Mouse (Mus musculus) heart, adult 2 months (tissue): ENCODE measurements around the gene Dusp23. TPM values are rescaled to one million over a fixed set of nuclear protein-coding genes. Genes with fewer than 3 reads are reported as not detected.

ENCODE experiments used
- DNase-seq, 2 experiments: peaks; one replicate each; pipeline ENCODE4 v3.0.0; 2021
- H3K27ac ChIP-seq: fragments of 200-600 bp; 2 replicates; pipeline ENCODE4 v1.8.1; 2022
- H3K27me3 ChIP-seq: fragments of 200-500 bp; 2 replicates; pipeline ENCODE4 v1.6.1; 2012; ENCODE audit warnings: mild to moderate bottlenecking, low read length, inconsistent platforms, mixed read lengths; ENCODE audit not compliant: control insufficient read depth, insufficient read depth
- H3K36me3 ChIP-seq: fragments of 200-500 bp; 2 replicates; pipeline ENCODE4 v1.6.1; 2012; ENCODE audit warnings: low read length, inconsistent platforms; ENCODE audit not compliant: control insufficient read depth, insufficient read depth
- H3K4me1 ChIP-seq: fragments of 200-500 bp; 2 replicates; pipeline ENCODE4 v1.6.1; 2011; ENCODE audit warnings: low read length; ENCODE audit not compliant: control insufficient read depth, insufficient read depth
- H3K4me3 ChIP-seq: fragments of 200-600 bp; 2 replicates; pipeline ENCODE4 v1.8.1; 2022
- H3K79me2 ChIP-seq: fragments of 200-500 bp; replicated peaks from 2 replicates; pipeline ENCODE4 v1.6.1; 2012; ENCODE audit warnings: mild to moderate bottlenecking, inconsistent platforms, low read length, moderate library complexity, mixed read lengths; ENCODE audit not compliant: control insufficient read depth, insufficient read depth
- H3K9ac ChIP-seq: fragments of 200-500 bp; 2 replicates; pipeline ENCODE4 v1.6.1; 2012; ENCODE audit warnings: low read depth, mild to moderate bottlenecking, control low read depth, inconsistent platforms, low read length, mixed read lengths
- CTCF ChIP-seq: fragments of 200-600 bp; IDR thresholded peaks from 2 replicates; pipeline ENCODE4 v1.8.1; 2022; ENCODE audit warnings: antibody characterized with exemption, mild to moderate bottlenecking, moderate library complexity
- EP300 ChIP-seq: fragments of 200-500 bp; IDR thresholded peaks from 2 replicates; pipeline ENCODE4 v1.6.1; 2011; ENCODE audit warnings: low read depth, low read length, control low read depth; ENCODE audit not compliant: insufficient read depth
- POLR2A ChIP-seq: fragments of 200-500 bp; IDR thresholded peaks from 2 replicates; pipeline ENCODE4 v1.6.1; 2011; ENCODE audit warnings: mild to moderate bottlenecking, low read depth, low read length, control low read depth; ENCODE audit not compliant: insufficient read depth
- WGBS: fragments of 180-500 bp; shearing (Covaris S2); methylation state at CpG from one replicate; pipeline ENCODE4 v1.1.7; 2018; 5-methylcytosine and 5-hydroxymethylcytosine counted together
- intact Hi-C: fragments of 180-260 bp; cut with DNase I; formaldehyde crosslinking; loops from one replicate; pipeline ENCODE4 v1.15.1; 2025
- polyA plus RNA-seq: library from polyadenylated mRNA; depleted of rRNA; stranded (reverse); fragments of >200 nt; gene quantifications from 2 replicates; pipeline ENCODE4 v1.2.3, GENCODE M21; 2012; rRNA removed
- total RNA-seq, 2 experiments: library from RNA; stranded (reverse); gene quantifications; 2 replicates each; pipeline ENCODE4 v1.2.3; 2021

Gene Dusp23
- total and polyA plus RNA-seq, 3 experiments, result 10.1 to 38.1 (median 12.3) TPM

- Histone ChIP-seq H3K9ac (no peak overlapping the region), H3K79me2 (no peaks in the 10 kb centered on the region), H3K27ac (no peak overlapping the region), H3K27me3 (no peaks in the 10 kb centered on the region), H3K4me1 (peaks cover 5% of the 10 kb centered on the region), H3K36me3 (no peaks in the 10 kb centered on the region), H3K4me3 (no peak overlapping the region)
- TF ChIP-seq EP300 (no peak), POLR2A (no peak), CTCF (no peak)
- intact Hi-C loops, result no loop called here
- DNase-seq, result no peak
- 35% methylated on average over 26 of the region's 26 CpGs for WGBS
These were observed 46.9 kb downstream of the Dusp23 start for GRCm38 (mm10) chr1:172585612-172586567.

DNA sequence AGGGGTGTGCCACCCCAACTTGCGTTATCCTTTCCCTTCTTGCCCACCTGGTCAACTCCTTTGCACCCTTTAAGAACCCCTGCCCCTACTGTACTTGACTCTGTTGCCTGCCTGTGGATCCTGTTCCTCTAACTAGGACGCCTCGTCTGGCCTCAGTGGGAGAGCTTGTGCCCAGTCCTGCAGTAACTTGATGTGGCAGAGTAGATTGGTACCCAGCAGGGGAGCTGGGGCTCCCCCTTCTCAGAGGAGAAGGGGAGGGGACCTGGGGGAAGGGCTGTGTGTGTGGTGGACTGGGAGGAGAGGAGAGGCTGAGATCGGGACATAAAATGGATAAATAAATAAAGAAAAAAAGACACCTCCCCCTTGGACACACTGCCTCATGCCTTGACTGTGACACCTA lies 47.7 kb downstream of the Dusp23 start:
- TF ChIP-seq EP300, result no peak
- TF ChIP-seq CTCF, result no peak
- no peak for TF ChIP-seq POLR2A

DNA sequence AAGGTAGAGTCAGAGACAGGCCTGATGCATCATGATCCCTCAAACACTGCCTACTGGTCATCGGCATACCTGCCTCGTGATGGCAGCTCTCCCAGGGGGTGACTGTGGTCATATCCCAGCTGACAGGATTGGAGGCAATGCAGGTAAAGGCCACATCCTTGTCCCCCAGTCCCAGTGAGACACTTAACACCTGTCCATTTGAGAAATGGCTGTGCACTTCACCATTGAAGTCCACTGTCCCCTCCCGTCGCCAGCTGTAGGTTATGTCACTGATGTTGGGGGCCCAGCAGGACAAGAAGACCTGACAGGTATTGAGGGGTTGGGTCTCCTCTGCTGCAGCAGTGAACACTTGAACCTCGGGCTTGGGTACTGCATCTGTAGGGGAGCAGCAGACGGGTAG lies 48.5 kb downstream of the Dusp23 start:
- H3K79me2 ChIP-seq, result no peaks in the 10 kb centered on the region
- H3K36me3 ChIP-seq, result no peaks in the 10 kb centered on the region
- H3K4me1 ChIP-seq, result peaks cover 1% of the 10 kb centered on the region; the same call in 1 of the 2 replicates
- no peaks in the 10 kb centered on the region for H3K27me3 ChIP-seq
- DNase-seq, result no peak
- WGBS, result 89% methylated on average over 6 of the region's 6 CpGs
- H3K9ac ChIP-seq, result no peak overlapping the region
- TF ChIP-seq EP300 (no peak), POLR2A (no peak), CTCF (no peak)
- intact Hi-C loops, result no loop called here
- H3K4me3 ChIP-seq, result no peak overlapping the region
- no peak overlapping the region for H3K27ac ChIP-seq

More for the DNA sequence above, 47.7 kb downstream of the Dusp23 start:
- peaks cover 1% of the 10 kb centered on the region; the same call in 1 of the 2 replicates for H3K4me1 ChIP-seq
- H3K4me3 ChIP-seq, result no peak overlapping the region
- 53% methylated on average over 4 of the region's 4 CpGs for WGBS
- no peak overlapping the region for H3K9ac ChIP-seq
- DNase-seq, result no peak
- no peak overlapping the region for H3K27ac ChIP-seq
- no peaks in the 10 kb centered on the region for H3K79me2 ChIP-seq
- no peaks in the 10 kb centered on the region for H3K36me3 ChIP-seq
- intact Hi-C loops, result no loop called here
- no peaks in the 10 kb centered on the region for H3K27me3 ChIP-seq

- WGBS, result 85% methylated on average over 8 of the region's 8 CpGs
These were observed 50.3 kb downstream of the Dusp23 start for GRCm38 (mm10) chr1:172582436-172582835.

More at GRCm38 (mm10) chr1:172582436-172582835, 50.3 kb downstream of the Dusp23 start:
- Histone ChIP-seq H3K27ac (no peak overlapping the region), H3K4me3 (no peak overlapping the region), H3K9ac (no peak overlapping the region), H3K79me2 (no peaks in the 10 kb centered on the region), H3K27me3 (no peaks in the 10 kb centered on the region), H3K36me3 (no peaks in the 10 kb centered on the region), H3K4me1 (peaks cover 1% of the 10 kb centered on the region; the same call in 1 of the 2 replicates)
- no peak for DNase-seq
- no peak for TF ChIP-seq POLR2A
- no peak for TF ChIP-seq CTCF
- TF ChIP-seq EP300, result no peak
- intact Hi-C loops, result no loop called here

Other genes with a start within 250 kb of the Dusp23 start
- 1 to 10 TPM; 1.2 to 2.3 TPM for gene Slamf9, start 157.6 kb downstream of the Dusp23 start, total RNA-seq
- 6.8 and 7.0 TPM in 2 replicates for gene Slamf9, start 157.6 kb downstream of the Dusp23 start, polyA plus RNA-seq
- under 1 TPM; 0.36 to 0.47 TPM for gene Igsf9, start 151.2 kb downstream of the Dusp23 start, total RNA-seq
- 2.1 and 3.8 TPM in 2 replicates for gene Igsf9, start 151.2 kb downstream of the Dusp23 start, polyA plus RNA-seq
- gene Tagln2, start 132.9 kb downstream of the Dusp23 start, total RNA-seq, result 10 to 100 TPM; 65.5 to 77.8 TPM
- 131 and 152 TPM in 2 replicates for gene Tagln2, start 132.9 kb downstream of the Dusp23 start, polyA plus RNA-seq
- gene Cfap45, start 112.2 kb downstream of the Dusp23 start, total RNA-seq, result under 1 TPM; 0.39 to 0.52 TPM
- 0.26 and 0.53 TPM in 2 replicates for gene Cfap45, start 112.2 kb downstream of the Dusp23 start, polyA plus RNA-seq
- gene Vsig8, start 77.0 kb downstream of the Dusp23 start, total RNA-seq, result not detected
- not detected in 2 replicates for gene Vsig8, start 77.0 kb downstream of the Dusp23 start, polyA plus RNA-seq
- under 1 TPM; 0.30 to 0.34 TPM for gene Slamf8, start 42.4 kb downstream of the Dusp23 start, total RNA-seq
- 0.97 and 1.3 TPM in 2 replicates for gene Slamf8, start 42.4 kb downstream of the Dusp23 start, polyA plus RNA-seq
- not detected for gene Fcrl6, start 30.4 kb downstream of the Dusp23 start, total RNA-seq
- not detected in 2 replicates for gene Fcrl6, start 30.4 kb downstream of the Dusp23 start, polyA plus RNA-seq
- gene Crp, start 65.1 kb upstream of the Dusp23 start, total RNA-seq, result not detected
- gene Crp, start 65.1 kb upstream of the Dusp23 start, polyA plus RNA-seq, result 0.44 TPM in 1 of 2 replicates, not detected in the other